Mouse (Mus musculus) cortical plate, adult 2 months (tissue): ENCODE measurements around the gene Olfr1350.

ENCODE experiments used
- CTCF ChIP-seq: fragments of 200-500 bp; IDR thresholded peaks from 2 replicates; pipeline ENCODE4 v1.5.1; 2011; ENCODE audit warnings: mild to moderate bottlenecking, control low read depth, low read length; ENCODE audit not compliant: insufficient read depth; ENCODE audit errors: extremely low read depth
- POLR2A ChIP-seq: fragments of 200-500 bp; IDR thresholded peaks from 2 replicates; pipeline ENCODE4 v1.6.1; 2011; ENCODE audit warnings: mild to moderate bottlenecking, low read length, control low read depth; ENCODE audit not compliant: insufficient read depth; ENCODE audit errors: extremely low read depth

- no peak for TF ChIP-seq CTCF
- TF ChIP-seq POLR2A: no peak
These were observed 39.6 kb upstream of the Olfr1350 start for GRCm38 (mm10) chr7:6525001-6525400.
